Mouse (Mus musculus): Measurements from ENCODE around the gene Prkg1. TPM values are rescaled to one million over a fixed set of nuclear protein-coding genes. Genes with fewer than 3 reads are reported as not detected.

Prkg1 gene
- polyA plus RNA-seq, 1 experiment, result 82.5 TPM

GRCm38 (mm10) chr19:31743241-31744045 lies 21.4 kb downstream of the Prkg1 start:
- Histone ChIP-seq H3K4me3 (ENCODE audit: control insufficient read depth, low read depth, low read length) (no peak overlapping the region), H3K27ac (ENCODE audit: control insufficient read depth, insufficient read depth, low read depth, low read length) (no peak overlapping the region), H3K27me3 (ENCODE audit: control insufficient read depth, insufficient read depth, low read length) (no peaks in the 10 kb centered on the region), H3K4me1 (ENCODE audit: control insufficient read depth, insufficient read depth, low read length) (no peaks in the 10 kb centered on the region), H3K36me3 (ENCODE audit: control insufficient read depth, insufficient read depth, low read length) (no peaks in the 10 kb centered on the region)
- TF ChIP-seq POLR2A (IDR thresholded peaks at IDR 0.05; ENCODE audit: control insufficient read depth, low read depth, low read length), result no peak
- TF ChIP-seq CTCF (IDR thresholded peaks at IDR 0.05; ENCODE audit: control insufficient read depth, insufficient read depth, insufficient replicate concordance, low read depth, low read length), result no peak

- H3K36me3 ChIP-seq (ENCODE audit: control insufficient read depth, insufficient read depth, low read length), result no peaks in the 10 kb centered on the region
- no peak overlapping the region for H3K27ac ChIP-seq (ENCODE audit: control insufficient read depth, insufficient read depth, low read depth, low read length)
- H3K4me3 ChIP-seq (ENCODE audit: control insufficient read depth, low read depth, low read length), result no peak overlapping the region
- TF ChIP-seq POLR2A (IDR thresholded peaks at IDR 0.05; ENCODE audit: control insufficient read depth, low read depth, low read length) (no peak), CTCF (IDR thresholded peaks at IDR 0.05; ENCODE audit: control insufficient read depth, insufficient read depth, insufficient replicate concordance, low read depth, low read length) (no peak)
- H3K4me1 ChIP-seq (ENCODE audit: control insufficient read depth, insufficient read depth, low read length), result no peaks in the 10 kb centered on the region
- no peaks in the 10 kb centered on the region for H3K27me3 ChIP-seq (ENCODE audit: control insufficient read depth, insufficient read depth, low read length)
Observed at GRCm38 (mm10) chr19:31714900-31715299, 49.9 kb downstream of the Prkg1 start.

- H3K4me3 ChIP-seq (ENCODE audit: control insufficient read depth, low read depth, low read length), result no peak overlapping the region
- no peaks in the 10 kb centered on the region for H3K4me1 ChIP-seq (ENCODE audit: control insufficient read depth, insufficient read depth, low read length)
- no peaks in the 10 kb centered on the region for H3K36me3 ChIP-seq (ENCODE audit: control insufficient read depth, insufficient read depth, low read length)
- no peaks in the 10 kb centered on the region for H3K27me3 ChIP-seq (ENCODE audit: control insufficient read depth, insufficient read depth, low read length)
- H3K27ac ChIP-seq (ENCODE audit: control insufficient read depth, insufficient read depth, low read depth, low read length), result no peak overlapping the region
- TF ChIP-seq POLR2A (IDR thresholded peaks at IDR 0.05; ENCODE audit: control insufficient read depth, low read depth, low read length), result no peak
- TF ChIP-seq CTCF (IDR thresholded peaks at IDR 0.05; ENCODE audit: control insufficient read depth, insufficient read depth, insufficient replicate concordance, low read depth, low read length), result no peak
Observed at GRCm38 (mm10) chr19:31714418-31714817, 50.4 kb downstream of the Prkg1 start.

GRCm38 (mm10) chr19:31713321-31713720 lies 51.5 kb downstream of the Prkg1 start:
- Histone ChIP-seq H3K27me3 (ENCODE audit: control insufficient read depth, insufficient read depth, low read length) (no peaks in the 10 kb centered on the region), H3K36me3 (ENCODE audit: control insufficient read depth, insufficient read depth, low read length) (no peaks in the 10 kb centered on the region), H3K4me1 (ENCODE audit: control insufficient read depth, insufficient read depth, low read length) (no peaks in the 10 kb centered on the region), H3K4me3 (ENCODE audit: control insufficient read depth, low read depth, low read length) (no peak overlapping the region), H3K27ac (ENCODE audit: control insufficient read depth, insufficient read depth, low read depth, low read length) (no peak overlapping the region)
- no peak for TF ChIP-seq POLR2A (IDR thresholded peaks at IDR 0.05; ENCODE audit: control insufficient read depth, low read depth, low read length)
- TF ChIP-seq CTCF (IDR thresholded peaks at IDR 0.05; ENCODE audit: control insufficient read depth, insufficient read depth, insufficient replicate concordance, low read depth, low read length), result no peak

GRCm38 (mm10) chr19:31710336-31710735 lies 54.5 kb downstream of the Prkg1 start:
- Histone ChIP-seq H3K36me3 (ENCODE audit: control insufficient read depth, insufficient read depth, low read length) (no peaks in the 10 kb centered on the region), H3K27ac (ENCODE audit: control insufficient read depth, insufficient read depth, low read depth, low read length) (no peak overlapping the region), H3K27me3 (ENCODE audit: control insufficient read depth, insufficient read depth, low read length) (no peaks in the 10 kb centered on the region), H3K4me1 (ENCODE audit: control insufficient read depth, insufficient read depth, low read length) (no peaks in the 10 kb centered on the region), H3K4me3 (ENCODE audit: control insufficient read depth, low read depth, low read length) (no peak overlapping the region)
- TF ChIP-seq CTCF (IDR thresholded peaks at IDR 0.05; ENCODE audit: control insufficient read depth, insufficient read depth, insufficient replicate concordance, low read depth, low read length) (no peak), POLR2A (IDR thresholded peaks at IDR 0.05; ENCODE audit: control insufficient read depth, low read depth, low read length) (no peak)

GRCm38 (mm10) chr19:31703991-31704390 lies 60.8 kb downstream of the Prkg1 start:
- no peaks in the 10 kb centered on the region for H3K36me3 ChIP-seq (ENCODE audit: control insufficient read depth, insufficient read depth, low read length)
- no peaks in the 10 kb centered on the region for H3K27me3 ChIP-seq (ENCODE audit: control insufficient read depth, insufficient read depth, low read length)
- no peak overlapping the region for H3K27ac ChIP-seq (ENCODE audit: control insufficient read depth, insufficient read depth, low read depth, low read length)
- H3K4me1 ChIP-seq (ENCODE audit: control insufficient read depth, insufficient read depth, low read length), result peaks cover 1% of the 10 kb centered on the region
- no peak overlapping the region for H3K4me3 ChIP-seq (ENCODE audit: control insufficient read depth, low read depth, low read length)
- TF ChIP-seq CTCF (IDR thresholded peaks at IDR 0.05; ENCODE audit: control insufficient read depth, insufficient read depth, insufficient replicate concordance, low read depth, low read length) (no peak), POLR2A (IDR thresholded peaks at IDR 0.05; ENCODE audit: control insufficient read depth, low read depth, low read length) (no peak)

- Histone ChIP-seq H3K27me3 (ENCODE audit: control insufficient read depth, insufficient read depth, low read length) (no peaks in the 10 kb centered on the region), H3K27ac (ENCODE audit: control insufficient read depth, insufficient read depth, low read depth, low read length) (no peak overlapping the region), H3K4me1 (ENCODE audit: control insufficient read depth, insufficient read depth, low read length) (peaks cover 6% of the 10 kb centered on the region), H3K36me3 (ENCODE audit: control insufficient read depth, insufficient read depth, low read length) (no peaks in the 10 kb centered on the region), H3K4me3 (ENCODE audit: control insufficient read depth, low read depth, low read length) (no peak overlapping the region; the same call in 1 of the 2 replicates)
- no peak for TF ChIP-seq CTCF (IDR thresholded peaks at IDR 0.05; ENCODE audit: control insufficient read depth, insufficient read depth, insufficient replicate concordance, low read depth, low read length)
- TF ChIP-seq POLR2A (IDR thresholded peaks at IDR 0.05; ENCODE audit: control insufficient read depth, low read depth, low read length), result no peak
Observed at GRCm38 (mm10) chr19:31698916-31699315, 65.9 kb downstream of the Prkg1 start.
